Mouse (Mus musculus): ENCODE data around the gene H13. TPM values are rescaled to one million over a fixed set of nuclear protein-coding genes. Genes with fewer than 3 reads are reported as not detected.
A peak's percentile ranks its signal among the peaks of the same experiment; 100 is the strongest.
"Not testable (repeated sequence)": the region's sequence is repeated elsewhere in the genome, so short reads cannot be mapped to it uniquely, and the experiment has no call there.

The H13 gene
- total RNA-seq, 2 experiments from 2014 or later = 33.1 to 41.2 TPM

DNA sequence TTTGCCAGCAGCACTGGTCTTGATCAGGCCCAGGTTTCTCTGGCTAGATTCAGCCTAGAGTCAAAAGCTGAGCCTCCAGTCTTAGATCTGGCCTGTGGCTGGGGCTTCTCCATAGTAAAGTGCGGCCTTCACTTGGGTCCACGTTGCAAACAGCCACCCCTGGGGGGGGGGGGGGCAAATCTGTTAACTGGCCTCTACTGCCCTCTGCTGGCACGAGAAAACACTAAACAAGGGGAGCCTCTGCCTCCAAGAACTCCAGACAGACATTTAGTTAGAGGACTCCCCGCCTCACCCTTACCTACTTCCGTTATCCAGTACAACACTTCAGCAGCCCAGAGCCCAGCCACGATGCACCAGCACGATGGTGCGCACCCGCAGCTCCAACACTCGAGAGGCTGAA is 11.9 kb upstream of the H13 start:
- intact Hi-C loops (cut with DNase I) = loop anchor here (1.0 kb wide), 1 partner anchor 42 kb away; no protein-coding TSS in a partner anchor
- DNase-seq = peak in 1 of 2 experiments; percentile 61

DNA sequence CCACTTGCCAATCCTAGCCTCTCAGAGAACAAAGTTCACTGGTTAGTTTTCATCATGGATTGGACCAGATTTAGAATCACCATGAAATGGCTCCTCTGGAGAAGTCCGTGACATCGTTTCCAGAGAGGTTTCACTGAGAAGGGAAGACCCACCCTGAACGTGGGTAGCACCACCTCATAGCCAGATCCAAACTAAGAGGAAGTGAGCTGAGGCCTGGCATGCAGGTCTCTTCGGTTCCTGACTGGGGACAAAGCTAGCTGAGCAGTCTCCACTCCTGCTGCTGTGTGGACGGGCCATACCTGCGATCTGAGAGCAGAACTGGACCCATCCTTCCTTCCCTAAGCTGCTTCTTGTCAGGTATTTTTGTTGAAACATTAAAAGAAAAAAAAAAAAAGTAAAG is 8.1 kb upstream of the H13 start:
- intact Hi-C loops (cut with DNase I) = no loop called here
- DNase-seq = no peak

DNA sequence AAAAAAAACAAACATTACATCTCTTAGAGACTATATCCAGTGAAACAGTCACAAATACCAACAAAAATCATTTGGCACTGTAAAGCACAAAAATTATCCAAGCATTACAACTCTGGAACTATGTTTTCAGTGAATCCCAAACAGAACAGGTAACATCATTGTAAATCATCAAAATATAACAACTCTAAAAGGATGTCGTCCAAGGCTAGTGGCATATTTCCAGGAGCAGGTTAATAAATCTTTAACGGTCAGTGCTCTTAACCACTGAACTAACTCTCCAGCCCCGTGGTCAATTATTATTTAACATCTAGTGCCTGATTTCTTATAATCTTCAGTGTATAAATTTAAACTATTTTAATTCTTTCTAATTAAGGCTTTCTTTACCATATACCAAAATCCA is 3.1 kb upstream of the H13 start:
- intact Hi-C loops (cut with DNase I) = not testable (repeated sequence)

DNA sequence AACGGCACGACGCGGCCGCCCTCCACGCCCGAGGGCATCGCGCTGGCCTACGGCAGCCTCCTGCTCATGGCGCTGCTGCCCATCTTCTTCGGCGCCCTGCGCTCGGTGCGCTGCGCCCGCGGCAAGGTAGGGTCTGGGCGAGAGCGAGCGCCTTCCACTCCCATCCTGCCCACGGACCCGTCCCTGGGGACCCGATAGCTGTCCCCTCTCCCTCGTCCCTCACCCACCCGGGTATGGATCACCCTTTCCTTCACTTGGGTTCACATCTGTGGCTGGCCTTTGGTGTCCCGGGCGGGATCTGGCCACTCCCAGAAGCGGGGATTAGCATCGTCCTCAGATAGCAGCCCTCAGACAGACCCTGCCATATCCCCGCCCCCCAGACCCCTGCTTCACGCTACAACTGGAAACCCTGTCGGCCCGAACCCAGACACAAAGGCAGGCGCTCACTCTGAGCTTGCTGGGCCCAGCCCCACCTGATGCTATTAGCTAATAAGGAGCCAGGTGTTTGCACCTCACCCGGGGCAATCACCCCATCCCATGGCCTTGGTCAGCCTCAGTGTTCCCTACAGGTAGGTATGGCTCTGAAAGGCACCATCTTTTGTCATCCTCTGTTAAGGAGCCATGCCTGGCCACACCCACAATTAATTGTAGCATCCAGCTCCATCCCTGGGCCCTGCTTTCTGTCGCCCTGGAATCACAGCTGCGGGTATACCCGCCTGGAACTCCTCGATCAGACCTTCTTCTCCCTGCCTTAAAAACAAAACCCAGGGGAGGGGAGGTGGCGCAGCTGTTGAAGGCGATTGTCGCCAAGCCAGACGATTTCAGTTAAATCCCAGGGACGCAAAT is 601 bp downstream of the H13 start:
- DNase-seq = no peak
- intact Hi-C loops (cut with DNase I) = loop anchor here (2.0 kb wide), 1 partner anchor 19 kb away; no protein-coding TSS in a partner anchor

More for the DNA sequence above, 3.1 kb upstream of the H13 start:
- not testable (repeated sequence) for DNase-seq

DNA sequence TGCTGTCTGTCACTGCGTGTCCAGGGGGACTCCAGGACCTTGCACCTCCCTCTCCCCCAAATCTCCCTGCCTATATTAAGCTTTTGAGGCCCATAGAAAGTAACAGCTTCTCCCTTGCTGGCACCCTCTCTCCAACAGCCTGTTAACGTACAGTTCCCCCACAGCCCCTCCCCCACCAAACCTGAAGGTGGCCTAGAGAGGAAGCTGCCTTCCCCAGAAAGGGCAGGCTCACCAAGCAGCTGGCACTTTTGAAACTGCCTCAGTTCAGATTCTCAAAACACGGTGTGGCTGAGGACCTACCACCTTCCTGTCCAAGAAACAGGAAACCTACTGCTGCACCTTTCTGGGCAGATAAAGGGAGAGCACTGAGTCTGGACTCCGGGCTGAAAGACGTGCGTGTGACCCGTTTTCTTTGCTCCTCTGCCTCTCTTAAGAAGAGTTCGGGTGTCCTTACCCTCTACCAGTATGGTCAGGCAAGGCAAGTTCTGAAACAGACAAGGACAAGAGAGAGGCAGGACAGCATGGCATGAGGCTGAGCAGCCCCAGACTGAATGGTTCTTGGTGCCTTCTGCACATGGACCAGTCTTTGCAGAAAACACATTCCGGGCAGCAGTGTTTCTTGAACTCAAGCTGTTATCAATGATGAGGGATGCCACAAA is 1.9 kb downstream of the H13 start:
- intact Hi-C loops (cut with DNase I) = loop anchor here (2.0 kb wide), 1 partner anchor 18 kb away; no protein-coding TSS in a partner anchor
- no peak for DNase-seq

DNA sequence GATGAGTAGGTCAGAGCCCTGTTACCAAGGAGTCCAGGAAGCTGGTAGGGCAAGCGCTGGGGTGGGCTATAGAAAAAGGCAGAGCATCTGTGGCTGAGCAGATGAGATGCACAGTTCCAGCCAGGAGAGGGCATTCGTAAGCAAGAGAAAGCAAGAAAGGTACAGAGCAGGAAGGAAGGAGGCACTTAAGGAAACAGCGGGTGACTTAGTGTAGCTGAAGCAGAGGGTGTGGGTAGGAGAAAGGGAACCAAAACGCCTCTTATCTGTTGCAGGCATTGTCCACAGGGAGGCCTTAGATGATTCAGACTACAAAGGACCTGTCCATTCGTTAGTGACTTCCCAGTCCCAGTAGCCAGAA is 2.4 kb downstream of the H13 start:
- DNase-seq = no peak
- intact Hi-C loops (cut with DNase I) = loop anchor here (2.0 kb wide), 1 partner anchor 17 kb away; no protein-coding TSS in a partner anchor

DNA sequence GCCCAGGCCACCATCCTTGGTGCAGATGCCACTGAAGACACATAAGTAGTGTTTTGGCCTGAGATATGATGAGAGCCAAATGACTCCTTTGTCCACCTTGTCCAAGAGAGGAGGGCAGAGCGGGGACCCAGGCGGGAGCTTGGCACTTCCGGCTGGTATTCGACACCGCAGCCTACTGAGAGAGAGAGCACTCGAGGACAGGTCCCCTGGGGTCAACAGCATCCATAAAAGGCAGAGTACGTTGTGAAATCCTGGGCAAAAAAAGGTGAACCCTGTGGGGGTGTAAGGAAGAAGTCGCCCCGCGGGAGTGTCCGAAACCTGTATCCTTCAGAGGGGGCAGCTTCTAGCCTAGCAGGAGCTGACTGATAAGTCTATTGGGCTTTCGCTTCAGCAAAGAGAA is 2.9 kb downstream of the H13 start:
- DNase-seq = no peak
- intact Hi-C loops (cut with DNase I) = no loop called here

DNA sequence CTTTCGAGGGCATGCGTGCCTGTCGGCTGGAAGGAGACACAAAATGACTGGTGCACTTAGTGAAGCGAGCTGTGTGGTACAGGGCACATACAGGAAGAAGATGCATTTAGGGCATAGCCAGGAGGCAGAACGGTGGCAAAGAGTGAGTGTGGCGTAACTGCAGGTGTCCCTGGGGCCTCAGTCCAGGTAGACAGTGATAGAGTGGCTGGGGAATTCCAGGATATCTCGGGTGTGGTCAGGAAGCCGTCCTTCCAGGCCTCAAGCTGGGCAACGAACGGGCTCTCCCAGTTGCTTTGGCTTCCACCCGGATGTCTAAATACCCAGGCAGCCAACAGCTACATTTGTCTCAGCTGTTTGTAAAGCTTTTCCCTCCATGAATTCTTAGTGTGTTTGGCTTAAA is 4.9 kb downstream of the H13 start:
- DNase-seq = no peak
- intact Hi-C loops (cut with DNase I) = no loop called here

DNA sequence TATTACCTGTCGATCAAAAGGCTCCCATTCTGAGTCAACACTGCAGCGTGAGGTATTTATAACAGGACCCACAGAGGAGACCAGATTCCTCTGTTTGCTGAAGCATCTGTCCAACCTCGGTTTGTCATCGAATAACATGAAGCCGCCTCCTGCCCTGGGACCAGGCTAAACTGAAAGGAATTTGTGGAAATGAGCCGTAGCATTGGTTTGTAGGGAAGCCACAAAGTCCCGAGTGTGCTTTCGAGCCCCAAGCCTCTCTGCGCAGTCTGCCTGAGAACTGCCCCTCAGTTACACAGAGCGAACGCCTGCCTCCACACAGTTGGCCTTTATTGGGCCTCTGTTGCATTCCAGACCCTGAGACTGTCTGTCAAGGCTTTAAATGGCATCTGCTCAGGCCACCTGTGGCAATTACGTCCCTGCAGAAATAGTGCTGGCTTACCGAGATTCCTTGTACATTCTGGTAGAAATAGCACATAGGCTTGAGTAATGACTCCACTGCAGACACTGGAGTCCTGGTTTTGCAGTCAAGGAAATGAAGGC is 6.1 kb downstream of the H13 start:
- no peak for DNase-seq
- intact Hi-C loops (cut with DNase I) = no loop called here

DNA sequence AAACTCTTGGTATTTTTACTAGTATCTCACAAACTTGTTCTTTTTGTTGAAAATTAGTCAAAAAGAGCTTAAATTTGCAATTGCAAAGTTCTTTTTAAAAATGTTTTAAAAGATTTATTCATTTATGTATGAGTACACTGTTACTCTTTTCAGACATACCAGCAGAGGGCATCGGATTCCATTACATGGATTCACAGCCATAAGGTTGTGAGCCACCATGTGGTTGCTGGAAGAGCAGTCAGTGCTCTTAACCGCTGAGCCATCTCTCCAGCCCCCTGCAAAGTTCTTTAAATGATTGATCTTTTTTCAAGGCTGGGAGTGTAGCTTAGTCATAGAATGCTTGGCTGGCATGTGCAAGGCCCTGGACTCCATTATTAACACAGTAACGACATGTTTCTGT is 9.0 kb downstream of the H13 start:
- intact Hi-C loops (cut with DNase I) = no loop called here
- no peak for DNase-seq

DNA sequence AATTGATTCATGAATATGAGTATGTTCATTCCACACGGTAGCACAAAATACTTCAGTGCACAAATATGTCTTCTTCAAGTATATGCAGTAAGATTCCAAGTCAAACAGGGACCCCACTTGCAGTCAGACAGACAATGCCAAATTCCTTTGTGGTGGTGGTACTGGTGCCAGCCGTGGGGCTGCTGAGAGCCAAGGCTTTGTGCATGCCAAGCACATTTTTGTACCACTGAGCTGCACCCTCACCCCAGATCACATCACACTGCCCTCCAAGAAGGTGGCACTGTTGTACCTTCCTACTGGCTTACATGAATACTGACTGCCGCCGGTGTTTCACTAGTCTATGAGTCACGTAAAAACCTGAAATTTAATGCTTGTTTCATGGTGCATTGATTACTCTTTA is 9.7 kb downstream of the H13 start:
- no peak for DNase-seq
- intact Hi-C loops (cut with DNase I) = no loop called here

DNA sequence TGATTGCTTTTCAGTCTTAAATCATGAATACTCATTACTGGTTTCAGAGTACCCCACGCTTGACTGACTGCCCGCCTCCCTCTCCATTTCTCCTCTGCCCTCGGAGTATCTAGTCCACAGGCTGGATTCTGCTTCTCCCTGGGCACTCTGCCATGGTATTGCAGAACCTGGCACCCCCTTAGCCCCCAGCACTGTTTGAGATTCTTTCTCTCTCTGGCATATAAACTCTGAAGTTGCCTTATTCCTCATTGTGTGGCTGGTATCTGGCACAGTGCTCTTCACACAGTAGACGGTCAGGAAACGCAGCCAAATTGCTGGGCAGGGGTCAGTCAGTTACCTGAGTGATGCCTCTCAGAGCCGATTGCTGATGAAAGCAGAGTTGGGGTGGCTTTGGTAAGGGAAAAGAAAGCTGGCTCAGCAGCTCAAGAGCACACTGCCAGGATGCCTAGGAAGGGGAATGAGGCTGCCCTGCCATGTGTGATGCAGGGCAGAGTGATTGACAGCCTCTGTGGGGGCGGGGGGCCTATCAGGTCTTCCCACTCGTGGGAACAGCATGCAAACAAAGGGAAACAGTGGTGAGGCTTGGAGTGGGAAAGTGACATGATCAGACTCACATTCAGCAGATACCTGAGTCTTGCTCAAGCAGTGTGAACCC is 10.6 kb downstream of the H13 start:
- intact Hi-C loops (cut with DNase I) = no loop called here
- no peak for DNase-seq

DNA sequence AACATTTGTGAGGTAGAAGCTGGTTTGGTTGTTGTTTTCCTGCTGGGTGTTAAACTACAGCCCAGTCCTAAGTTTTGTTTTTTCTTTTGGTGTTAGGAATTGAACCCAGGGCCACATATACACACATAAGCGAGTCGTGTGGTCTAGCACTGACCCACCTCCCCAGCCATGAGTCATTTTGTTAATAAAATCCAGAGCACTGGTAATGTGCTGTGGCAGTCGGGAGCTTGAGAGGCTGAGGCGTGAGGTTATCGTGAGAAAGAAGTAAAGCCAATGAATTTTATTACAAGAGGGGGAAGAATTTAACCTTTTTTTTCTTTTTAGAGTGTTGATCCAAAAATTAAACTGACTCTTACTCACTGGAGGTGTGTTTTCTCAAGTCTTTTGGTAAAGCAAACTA is 13.8 kb downstream of the H13 start:
- intact Hi-C loops (cut with DNase I) = no loop called here
- DNase-seq = no peak

DNA sequence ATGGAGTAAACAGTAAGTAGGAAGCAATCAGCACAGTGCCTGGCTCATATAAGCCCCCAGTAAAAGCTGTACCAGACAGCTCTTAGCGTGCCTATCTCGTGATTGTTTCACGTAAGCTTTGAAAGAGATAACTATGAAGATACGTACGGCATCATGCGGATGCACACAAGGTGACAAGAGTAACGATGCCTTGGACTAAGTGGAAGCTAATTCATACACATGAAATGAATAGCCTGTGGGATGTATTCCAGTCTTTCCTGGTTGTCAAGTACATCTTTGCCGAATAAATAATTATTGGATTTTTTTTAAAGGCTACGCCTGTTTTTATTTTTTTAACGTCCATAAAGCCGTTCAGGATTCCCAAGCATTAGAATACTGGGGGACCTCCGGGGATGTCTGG is 17.1 kb downstream of the H13 start:
- intact Hi-C loops (cut with DNase I) = no loop called here
- DNase-seq = no peak

DNA sequence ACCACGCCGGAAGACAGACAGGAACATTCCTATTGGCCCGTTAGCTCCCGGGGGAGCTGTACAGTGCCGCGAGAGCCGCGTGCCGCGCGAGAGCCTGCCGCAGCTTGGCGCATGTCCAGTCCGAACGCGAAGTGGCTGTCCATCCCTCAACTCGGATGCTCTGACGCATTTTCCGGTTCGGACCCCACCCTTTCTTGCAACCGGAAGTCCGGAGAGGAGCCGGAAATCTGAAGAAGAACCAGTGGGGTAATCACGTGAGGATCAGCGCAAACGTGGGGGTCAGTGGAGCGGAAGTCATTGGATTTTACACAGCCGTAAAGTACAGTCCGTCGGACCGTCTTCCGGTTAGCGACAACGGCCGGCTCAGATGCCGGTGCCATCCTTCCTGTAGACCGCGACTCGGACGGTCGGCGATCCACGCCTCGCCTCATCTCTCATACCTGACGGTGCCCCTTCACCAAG is 17.6 kb downstream of the H13 start, which contains the start of gene Mcts2:
Mcts2 (plus strand) TSS at position 230 of the 462 bp plus-strand sequence.
- intact Hi-C loops (cut with DNase I) = no loop called here
- DNase-seq = peak; percentile 91 to 93

DNA sequence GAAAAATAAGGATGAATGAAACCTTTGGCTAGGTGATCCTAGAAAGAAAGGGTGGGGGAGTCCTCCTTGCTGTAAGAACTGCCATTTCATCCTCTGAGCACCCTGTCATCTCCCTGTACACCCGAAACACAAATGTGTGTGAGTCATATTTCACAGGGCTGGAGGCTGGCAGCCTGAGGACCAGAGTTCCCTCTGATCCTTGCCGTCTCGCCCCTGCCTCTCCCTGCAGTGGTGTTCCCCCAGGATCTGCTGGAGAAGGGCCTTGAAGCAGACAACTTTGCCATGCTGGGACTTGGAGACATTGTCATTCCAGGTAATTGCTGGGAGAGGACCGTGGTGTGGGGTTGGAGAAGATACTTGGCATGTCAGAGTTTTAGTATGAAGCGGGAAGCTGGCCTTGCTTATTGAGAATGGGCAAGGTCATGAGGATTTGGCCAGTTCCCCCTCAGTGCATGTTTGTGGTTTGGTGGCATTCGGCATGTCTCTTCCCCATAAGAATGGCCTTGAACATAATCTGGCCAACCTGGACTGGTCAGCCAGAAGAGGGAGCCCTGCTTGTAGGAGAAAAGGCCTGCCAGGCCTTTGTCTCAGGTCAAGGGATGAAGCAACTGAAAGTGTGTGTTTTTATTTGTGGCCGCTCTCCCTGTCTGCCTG is 22.4 kb downstream of the H13 start:
- no peak for DNase-seq
- intact Hi-C loops (cut with DNase I) = loop anchor here (1.0 kb wide), 1 partner anchor 51 kb away; no protein-coding TSS in a partner anchor

DNA sequence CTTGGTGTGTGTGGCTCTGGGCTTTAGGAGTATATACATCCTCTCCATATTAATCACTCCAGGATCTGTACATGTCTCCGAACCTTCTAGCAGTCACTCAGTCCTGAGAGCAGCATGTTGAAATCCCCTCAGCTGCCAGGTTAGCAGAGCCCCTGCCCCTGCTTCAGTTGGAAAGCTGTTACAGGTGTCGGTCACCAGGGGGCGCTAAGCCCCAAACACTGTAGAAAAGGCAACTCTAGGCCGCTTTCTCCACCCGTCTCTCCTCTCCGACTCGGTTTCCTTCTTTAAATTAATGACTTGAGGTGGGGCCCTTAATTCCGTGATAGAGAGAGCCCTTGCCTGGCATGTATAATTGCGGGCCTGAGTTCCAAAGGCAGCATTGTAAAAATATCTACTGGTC is 24.0 kb downstream of the H13 start:
- peak; percentile 75 to 77 for DNase-seq
- intact Hi-C loops (cut with DNase I) = no loop called here

DNA sequence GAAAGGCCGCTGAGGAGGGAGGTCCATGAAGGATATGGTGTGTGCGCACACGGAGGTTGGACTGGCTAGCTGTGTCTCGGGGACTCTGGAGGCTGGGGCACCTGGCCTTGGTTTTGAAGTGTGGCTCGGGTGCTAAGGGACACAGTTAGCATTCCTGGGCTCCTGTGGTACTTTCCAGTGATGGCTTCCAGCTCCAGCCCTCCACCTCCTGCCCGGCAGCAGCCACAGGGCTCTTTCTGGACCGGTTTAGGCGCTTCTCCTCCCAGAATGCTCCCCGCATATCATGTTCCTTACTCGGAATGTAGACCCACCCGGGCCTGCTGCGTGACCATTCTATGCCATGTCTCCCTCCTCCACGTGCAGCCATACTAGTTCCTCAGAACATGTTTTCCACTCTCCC is 24.5 kb downstream of the H13 start:
- DNase-seq = no peak
- intact Hi-C loops (cut with DNase I) = no loop called here

DNA sequence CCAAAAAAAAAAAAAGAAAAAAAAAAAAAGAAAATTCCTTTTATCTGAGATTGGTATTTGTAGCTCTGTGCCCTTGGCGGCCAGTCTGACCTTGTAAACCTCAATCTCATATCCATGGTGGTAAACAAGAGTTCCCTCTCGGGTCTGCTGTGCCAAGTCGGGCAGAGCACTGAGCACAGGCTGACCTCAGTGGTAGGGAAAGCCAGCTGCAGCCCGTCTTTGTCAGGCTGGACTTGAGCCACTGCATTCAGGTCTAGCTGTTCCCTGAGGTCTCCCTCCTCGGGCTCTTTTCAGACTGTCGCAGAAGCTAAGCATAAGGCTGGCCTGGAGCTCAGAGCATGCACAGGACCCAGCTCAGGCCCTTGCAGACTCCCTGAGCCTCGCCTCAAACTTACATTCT is 25.4 kb downstream of the H13 start:
- DNase-seq = no peak
- intact Hi-C loops (cut with DNase I) = loop anchor here (5.0 kb wide), 1 partner anchor 323 kb away; the partner anchor contains the start of gene Pdrg1

DNA sequence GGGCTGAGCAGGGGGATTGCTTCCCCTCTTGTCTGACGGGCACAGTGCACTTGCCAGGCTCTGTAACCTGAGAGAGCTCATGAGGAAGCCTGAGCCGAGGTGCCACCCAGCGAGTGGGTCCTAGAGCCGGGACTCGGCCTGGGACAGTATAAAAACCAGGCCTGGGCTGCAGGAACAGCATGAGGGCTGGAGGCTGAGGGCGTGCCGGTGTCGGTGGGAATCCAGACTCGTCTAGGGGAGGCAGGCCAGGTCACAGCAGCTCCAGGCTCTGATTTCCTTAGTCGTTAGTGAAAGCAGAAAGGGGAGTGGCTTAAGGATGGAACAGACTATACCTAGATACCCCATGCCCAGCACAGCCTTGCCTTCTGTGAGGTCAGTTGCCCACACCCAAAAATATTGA is 26.8 kb downstream of the H13 start:
- DNase-seq = no peak
- intact Hi-C loops (cut with DNase I) = loop anchor here (1.0 to 5.0 kb wide), 4 partner anchors 46 to 321 kb away; partner anchors contain the start of genes Bcl2l1 and Pdrg1
